8 mouse cellular contexts compared by ENCODE assay signal in genomic region chr7:133122379-133123243, GRCm38 (mm10). TPM values are rescaled to one million over a fixed set of nuclear protein-coding genes. Genes with fewer than 3 reads are reported as not detected.
DNase-seq lines count a peak whose midpoint lies in the region; ATAC-seq and TF ChIP-seq lines count a peak whose summit lies in the region.

No protein-coding gene starts in this region.

- peak overlapping the region; percentile 82 for H3K9ac ChIP-seq in heart, adult 2 months (ENCODE audit: low read depth, low read length)
- peak overlapping the region; percentile 79 for H3K9ac ChIP-seq in liver, embryonic 13.5 days
- H3K9ac ChIP-seq in neural tube, embryonic 15.5 days (replicated peaks), result peak overlapping the region; percentile 89

- ATAC-seq in liver, embryonic 13.5 days (ENCODE audit: low read depth), result no peak; the same call in none of the 2 replicates
- peak; percentile 30 for ATAC-seq in neural tube, embryonic 15.5 days (ENCODE audit: low FRiP score)

- H3K4me3 ChIP-seq in heart, adult 2 months, result peak overlapping the region; percentile 87
- H3K4me3 ChIP-seq in liver, embryonic 13.5 days (replicated peaks), result peak overlapping the region; percentile 76
- peak overlapping the region; percentile 84 for H3K4me3 ChIP-seq in neural tube, embryonic 15.5 days (replicated peaks)

- TF ChIP-seq CTCF in heart, adult 2 months (IDR thresholded peaks at IDR 0.05), result peak; percentile 7; the same call in 1 of the 2 replicates

- H3K4me1 ChIP-seq in heart, adult 2 months (ENCODE audit: control insufficient read depth, insufficient read depth, low read length), result peaks cover 7% of the 10 kb centered on the region
- peaks cover 50% of the 10 kb centered on the region for H3K4me1 ChIP-seq in liver, embryonic 13.5 days (replicated peaks)
- peaks cover 45% of the 10 kb centered on the region for H3K4me1 ChIP-seq in neural tube, embryonic 15.5 days

- intact Hi-C loops in heart, adult 2 months (cut with DNase I), result loop anchor here (2.0 to 10.0 kb wide), 5 partner anchors 35 to 512 kb away; partner anchors contain the start of genes Abraxas2, Edrf1, Eef1akmt2 and Zranb1

- TF ChIP-seq EP300 in heart, adult 2 months (IDR thresholded peaks at IDR 0.05; ENCODE audit: insufficient read depth, low read depth, low read length), result no peak

- H3K36me3 ChIP-seq in heart, adult 2 months (ENCODE audit: control insufficient read depth, insufficient read depth, low read length), result no peaks in the 10 kb centered on the region
- H3K36me3 ChIP-seq in liver, embryonic 13.5 days, result no peaks in the 10 kb centered on the region
- H3K36me3 ChIP-seq in neural tube, embryonic 15.5 days, result no peaks in the 10 kb centered on the region

- peak overlapping the region; percentile 88 for H3K4me2 ChIP-seq in liver, embryonic 13.5 days
- H3K4me2 ChIP-seq in neural tube, embryonic 15.5 days, result peak overlapping the region; percentile 98

- H3K27ac ChIP-seq in heart, adult 2 months, result peak overlapping the region; percentile 97
- peak overlapping the region; percentile 84 for H3K27ac ChIP-seq in liver, embryonic 13.5 days
- peak overlapping the region; percentile 95 for H3K27ac ChIP-seq in neural tube, embryonic 15.5 days (replicated peaks)

- TF ChIP-seq POLR2A in heart, adult 2 months (IDR thresholded peaks at IDR 0.05; ENCODE audit: insufficient read depth, low read depth, low read length), result no peak

- under 1% methylated on average over 96 of the region's 102 CpGs for WGBS in heart, adult 2 months
- WGBS in liver, embryonic 13.5 days (ENCODE audit: insufficient replicate concordance), result under 1% methylated on average over 78 of the region's 102 CpGs
- WGBS in neural tube, embryonic 15.5 days, result under 1% methylated on average over 66 of the region's 102 CpGs

- no peaks in the 10 kb centered on the region for H3K9me3 ChIP-seq in liver, embryonic 13.5 days (replicated peaks)
- H3K9me3 ChIP-seq in neural tube, embryonic 15.5 days (replicated peaks), result no peaks in the 10 kb centered on the region

- no peaks in the 10 kb centered on the region for H3K27me3 ChIP-seq in heart, adult 2 months (ENCODE audit: control insufficient read depth, insufficient read depth, low read length)
- peaks cover 68% of the 10 kb centered on the region for H3K27me3 ChIP-seq in liver, embryonic 13.5 days
- peaks cover 8% of the 10 kb centered on the region; the same call in 1 of the 2 replicates for H3K27me3 ChIP-seq in neural tube, embryonic 15.5 days (replicated peaks)

- DNase-seq in spleen, postnatal 10 days (ENCODE audit: low spot score in 2 of 2), result peak; percentile 29 to 34
- no peak for DNase-seq in spleen, adult 12 weeks (ENCODE audit: low spot score)
- DNase-seq in cerebellum, postnatal 25 days, result peak; percentile 81
- peak in 1 of 2 experiments; percentile 83 for DNase-seq in heart, adult 2 months
- DNase-seq in kidney, adult 8-10 months, result peak; percentile 46 to 50
- DNase-seq in liver, embryonic 13.5 days, result peak; percentile 18
- no peak for DNase-seq in c-Kit-positive CD71-positive TER-119-positive erythroid progenitor cells, embryonic 14.5 days (ENCODE audit: low spot score)

- H3K79me2 ChIP-seq in heart, adult 2 months (replicated peaks; ENCODE audit: control insufficient read depth, insufficient read depth, low read length), result peaks cover 4% of the 10 kb centered on the region; the same call in 1 of the 2 replicates

RNA-seq across cellular contexts. Expression of gene Fgfr2, which starts 0.5 kb away (rescaled TPM):
- 1 to 10 TPM; 1.1 to 1.3 TPM for total RNA-seq in heart, adult 2 months (2021)
- 2.0 and 2.2 TPM in 2 replicates for polyA plus RNA-seq in heart, adult 2 months (2012; rRNA removed)
- 8.9 and 10.8 TPM in 2 replicates for polyA plus RNA-seq in liver, embryonic 13.5 days (2015; fragmentation: Nextera tagmentation; extraction: Ambion mirVana)
- 21.2 and 30.5 TPM in 2 replicates for polyA plus RNA-seq in neural tube, embryonic 15.5 days (2015; fragmentation: Nextera tagmentation; extraction: Ambion mirVana)

RNA-seq across cellular contexts. Expression of gene Ctbp2, which starts 1.5 kb away (rescaled TPM):
- total RNA-seq in heart, adult 2 months (2021), result 10 to 100 TPM; 28.1 to 28.3 TPM
- 22.8 and 28.5 TPM in 2 replicates for polyA plus RNA-seq in heart, adult 2 months (2012; rRNA removed)
- 11.4 and 13.9 TPM in 2 replicates for polyA plus RNA-seq in liver, embryonic 13.5 days (2015; fragmentation: Nextera tagmentation; extraction: Ambion mirVana)
- 50.5 and 52.0 TPM in 2 replicates for polyA plus RNA-seq in neural tube, embryonic 15.5 days (2015; fragmentation: Nextera tagmentation; extraction: Ambion mirVana)

Comparison
In these comparisons a context has a peak if more than half of its experiments do, and no peak if none do; other contexts are left out.
1. DNase-seq: peak in spleen, postnatal 10 days (2 of 2), cerebellum, postnatal 25 days (2 of 2), kidney, adult 8-10 months (2 of 2) and liver, embryonic 13.5 days (single experiment); none in spleen, adult 12 weeks (single experiment) and c-Kit-positive CD71-positive TER-119-positive erythroid progenitor cells, embryonic 14.5 days (single experiment).
2. Peak in every context shown above with its lines, with median percentiles within 50 percentile points of each other: H3K27ac ChIP-seq, H3K4me3 ChIP-seq and H3K9ac ChIP-seq.